Mouse (Mus musculus) myocyte (in vitro differentiated cells): ENCODE measurements at regions not wholly inside any gene's neighbourhood (a gene's known extent, or its start where the extent isn't known, plus 50 kb on each side); places are given as distances from the start of the nearest gene placed in this dataset.

Source experiments
- H3K27me3 ChIP-seq: one replicate; pipeline ENCODE4 v1.6.1; 2011; ENCODE audit not compliant: control insufficient read depth, insufficient read depth, insufficient read length
- H3K36me3 ChIP-seq: one replicate; pipeline ENCODE4 v1.6.1; 2011; ENCODE audit not compliant: control insufficient read depth, insufficient read depth
- H3K4me2 ChIP-seq: one replicate; pipeline ENCODE4 v1.6.1; 2011; ENCODE audit warnings: low read depth, control low read depth
- H3K4me3 ChIP-seq: one replicate; pipeline ENCODE4 v1.5.1; 2011; ENCODE audit warnings: mild to moderate bottlenecking, control low read depth, moderate library complexity
- H3K79me2 ChIP-seq: one replicate; pipeline ENCODE4 v1.6.1; 2011; ENCODE audit not compliant: control insufficient read depth, insufficient read depth
- H3ac ChIP-seq: one replicate; pipeline ENCODE4 v1.6.1; 2011; ENCODE audit not compliant: control insufficient read depth, insufficient read length
- CEBPB ChIP-seq: IDR thresholded peaks from 2 replicates; pipeline ENCODE4 v1.6.1; 2011; ENCODE audit warnings: mild to moderate bottlenecking, moderate library complexity; ENCODE audit not compliant: poor library complexity, insufficient read depth, severe bottlenecking
- E2F4 ChIP-seq: IDR thresholded peaks from one replicate; pipeline ENCODE4 v1.6.1; 2011; ENCODE audit warnings: mild to moderate bottlenecking, control low read depth, moderate library complexity; ENCODE audit not compliant: insufficient read depth
- MAX ChIP-seq: IDR thresholded peaks from one replicate; pipeline ENCODE4 v1.6.1; 2011; ENCODE audit warnings: low read depth, mild to moderate bottlenecking, control low read depth
- MYOD1 ChIP-seq, 3 experiments: IDR thresholded peaks; one replicate each; pipeline ENCODE4 v1.6.1; 2011; ENCODE audit warnings: control low read depth in 2 of 3, low read depth in 2 of 3, mild to moderate bottlenecking in 2 of 3, moderate library complexity in 1 of 3; ENCODE audit not compliant: insufficient read length in 2 of 3, control insufficient read depth in 1 of 3
- MYOG ChIP-seq, 3 experiments: IDR thresholded peaks; one replicate each; pipeline ENCODE4 v1.6.1; 2011; ENCODE audit warnings: control low read depth in 2 of 3, low read depth in 2 of 3, mild to moderate bottlenecking in 2 of 3; ENCODE audit not compliant: insufficient read length in 2 of 3, control insufficient read depth in 1 of 3, insufficient read depth in 1 of 3
- POLR2A ChIP-seq: IDR thresholded peaks from one replicate; pipeline ENCODE4 v1.6.1; 2011; ENCODE audit warnings: low read depth, mild to moderate bottlenecking, control low read depth, moderate library complexity; ENCODE audit not compliant: insufficient read length
- POLR2AphosphoS2 ChIP-seq: IDR thresholded peaks from one replicate; pipeline ENCODE4 v1.6.1; 2011; ENCODE audit warnings: low read depth, control low read depth; ENCODE audit not compliant: insufficient read length
- REST ChIP-seq: IDR thresholded peaks from one replicate; pipeline ENCODE4 v1.6.1; 2011; ENCODE audit warnings: mild to moderate bottlenecking, control low read depth, moderate library complexity; ENCODE audit not compliant: insufficient read depth, insufficient read length
- SRF ChIP-seq: IDR thresholded peaks from one replicate; pipeline ENCODE4 v1.6.1; 2011; ENCODE audit warnings: low read depth; ENCODE audit not compliant: control insufficient read depth, insufficient read length
- TCF12 ChIP-seq: IDR thresholded peaks from one replicate; pipeline ENCODE4 v1.6.1; 2011; ENCODE audit warnings: mild to moderate bottlenecking, control low read depth; ENCODE audit not compliant: poor library complexity, insufficient read depth, severe bottlenecking
- TCF3 ChIP-seq: IDR thresholded peaks from one replicate; pipeline ENCODE4 v1.6.1; 2011; ENCODE audit warnings: low read depth, control low read depth; ENCODE audit not compliant: insufficient read length
- USF1 ChIP-seq: IDR thresholded peaks from one replicate; pipeline ENCODE4 v1.6.1; 2011; ENCODE audit warnings: low read depth, mild to moderate bottlenecking, control low read depth, moderate library complexity

- Histone ChIP-seq H3K36me3 (no peaks in the 10 kb centered on the region), H3ac (no peak overlapping the region), H3K4me2 (no peak overlapping the region), H3K4me3 (no peak overlapping the region), H3K27me3 (no peaks in the 10 kb centered on the region), H3K79me2 (no peaks in the 10 kb centered on the region)
- TF ChIP-seq POLR2AphosphoS2 = no peak
- TF ChIP-seq TCF12 = no peak
- no peak for TF ChIP-seq E2F4
- no peak for TF ChIP-seq MYOG (IDR thresholded peaks at IDR 0.05; ENCODE audit: control insufficient read depth in 1 of 3, insufficient read depth in 1 of 3, insufficient read length in 2 of 3, low read depth in 2 of 3)
- no peak for TF ChIP-seq REST
- no peak for TF ChIP-seq SRF
- TF ChIP-seq MAX = no peak
- TF ChIP-seq USF1 = no peak
- TF ChIP-seq MYOD1 (IDR thresholded peaks at IDR 0.05; ENCODE audit: control insufficient read depth in 1 of 3, insufficient read length in 2 of 3, low read depth in 2 of 3) = no peak
These were observed 126.7 kb upstream of the Ttc29 start for GRCm38 (mm10) chr8:78086361-78086760.

- H3K79me2 ChIP-seq = no peaks in the 10 kb centered on the region
- no peaks in the 10 kb centered on the region for H3K27me3 ChIP-seq
- no peaks in the 10 kb centered on the region for H3K36me3 ChIP-seq
- no peak overlapping the region for H3K4me2 ChIP-seq
- no peak overlapping the region for H3ac ChIP-seq
- H3K4me3 ChIP-seq = no peak overlapping the region
- TF ChIP-seq E2F4 (no peak), POLR2AphosphoS2 (no peak), POLR2A (no peak), TCF12 (no peak), USF1 (no peak), SRF (no peak), MAX (no peak), TCF3 (no peak), MYOG (IDR thresholded peaks at IDR 0.05; ENCODE audit: control insufficient read depth in 1 of 3, insufficient read depth in 1 of 3, insufficient read length in 2 of 3, low read depth in 2 of 3) (no peak), CEBPB (no peak), REST (no peak), MYOD1 (IDR thresholded peaks at IDR 0.05; ENCODE audit: control insufficient read depth in 1 of 3, insufficient read length in 2 of 3, low read depth in 2 of 3) (no peak)
These were observed 122.5 kb upstream of the Ttc29 start for GRCm38 (mm10) chr8:78090382-78091122.

GRCm38 (mm10) chr8:78096383-78096782, 116.7 kb upstream of the Ttc29 start:
- Histone ChIP-seq H3K36me3 (no peaks in the 10 kb centered on the region), H3K4me2 (no peak overlapping the region), H3ac (no peak overlapping the region), H3K27me3 (no peaks in the 10 kb centered on the region), H3K4me3 (no peak overlapping the region), H3K79me2 (no peaks in the 10 kb centered on the region)
- no peak for TF ChIP-seq CEBPB
- no peak for TF ChIP-seq REST
- TF ChIP-seq MYOG (IDR thresholded peaks at IDR 0.05; ENCODE audit: control insufficient read depth in 1 of 3, insufficient read depth in 1 of 3, insufficient read length in 2 of 3, low read depth in 2 of 3) = no peak
- TF ChIP-seq SRF = no peak

GRCm38 (mm10) chr8:78098191-78098745, 114.8 kb upstream of the Ttc29 start:
- Histone ChIP-seq H3K36me3 (no peaks in the 10 kb centered on the region), H3K4me2 (no peak overlapping the region)

GRCm38 (mm10) chr8:78099091-78099490, 114.0 kb upstream of the Ttc29 start:
- Histone ChIP-seq H3K79me2 (no peaks in the 10 kb centered on the region), H3K4me2 (no peak overlapping the region), H3ac (no peak overlapping the region), H3K4me3 (no peak overlapping the region), H3K27me3 (no peaks in the 10 kb centered on the region), H3K36me3 (no peaks in the 10 kb centered on the region)
- no peak for TF ChIP-seq MYOG (IDR thresholded peaks at IDR 0.05; ENCODE audit: control insufficient read depth in 1 of 3, insufficient read depth in 1 of 3, insufficient read length in 2 of 3, low read depth in 2 of 3)
- TF ChIP-seq MYOD1 (IDR thresholded peaks at IDR 0.05; ENCODE audit: control insufficient read depth in 1 of 3, insufficient read length in 2 of 3, low read depth in 2 of 3) = no peak
- no peak for TF ChIP-seq POLR2AphosphoS2
- TF ChIP-seq E2F4 = no peak
- TF ChIP-seq SRF = no peak

More at GRCm38 (mm10) chr8:78098191-78098745, 114.8 kb upstream of the Ttc29 start:
- Histone ChIP-seq H3ac (no peak overlapping the region), H3K4me3 (no peak overlapping the region), H3K79me2 (no peaks in the 10 kb centered on the region), H3K27me3 (no peaks in the 10 kb centered on the region)
- TF ChIP-seq USF1 (no peak), TCF3 (no peak), POLR2A (no peak)
